Comparison of ENCODE assay signal across 27 mouse cellular contexts in the genomic region with DNA sequence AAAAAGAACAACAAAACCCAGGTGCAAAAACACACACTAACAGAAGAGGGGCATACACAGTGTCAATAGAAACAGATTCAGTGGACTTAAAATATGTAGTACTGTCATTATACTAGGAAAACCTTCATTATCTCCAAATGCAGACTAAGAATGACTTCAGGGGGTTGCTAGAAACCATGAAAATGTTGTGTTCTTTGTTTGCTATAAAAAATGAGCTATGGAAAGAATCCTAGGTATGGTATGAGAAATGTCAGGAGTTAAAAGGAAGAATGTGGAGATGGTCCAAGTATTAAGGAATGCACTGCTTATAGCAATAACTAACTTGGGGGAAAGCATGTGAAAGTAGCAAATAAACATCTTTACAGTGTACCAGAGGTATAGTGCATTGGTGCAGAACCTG.
"Had no signal": no experiment of that assay in that cellular context is flagged by ENCODE, and none has a peak within 500 bp of the region (broad histone marks: within the 10 kb centered on the region; RNA-seq: fewer than 3 reads in every experiment).

No protein-coding gene starts in this region.

- H3K27me3 ChIP-seq: embryonic facial prominence, embryonic 12.5 days; embryonic facial prominence, embryonic 13.5 days; embryonic facial prominence, embryonic 15.5 days; forebrain, embryonic 12.5 days; forebrain, embryonic 13.5 days; forebrain, embryonic 15.5 days had no signal

- H3K36me3 ChIP-seq: embryonic facial prominence, embryonic 10.5 days; embryonic facial prominence, embryonic 12.5 days; embryonic facial prominence, embryonic 13.5 days; embryonic facial prominence, embryonic 15.5 days; forebrain, embryonic 10.5 days; forebrain, embryonic 12.5 days; forebrain, embryonic 15.5 days had no signal

- ATAC-seq: forebrain, embryonic 13.5 days; forebrain, embryonic 14.5 days; forebrain, embryonic 15.5 days; forebrain, embryonic 16.5 days; forebrain, postnatal 0 days had no signal

- H3K9me3 ChIP-seq: embryonic facial prominence, embryonic 10.5 days; embryonic facial prominence, embryonic 12.5 days; embryonic facial prominence, embryonic 13.5 days; embryonic facial prominence, embryonic 15.5 days; forebrain, embryonic 10.5 days; forebrain, embryonic 12.5 days; forebrain, embryonic 13.5 days; forebrain, embryonic 15.5 days had no signal

- H3K9ac ChIP-seq: embryonic facial prominence, embryonic 12.5 days; embryonic facial prominence, embryonic 13.5 days; embryonic facial prominence, embryonic 15.5 days; forebrain, embryonic 12.5 days; forebrain, embryonic 13.5 days; forebrain, embryonic 15.5 days; forebrain, postnatal 0 days had no signal

- H3K4me1 ChIP-seq: embryonic facial prominence, embryonic 10.5 days; embryonic facial prominence, embryonic 12.5 days; embryonic facial prominence, embryonic 13.5 days; embryonic facial prominence, embryonic 15.5 days; forebrain, embryonic 12.5 days had no signal

- H3K4me3 ChIP-seq: embryonic facial prominence, embryonic 10.5 days; embryonic facial prominence, embryonic 12.5 days; embryonic facial prominence, embryonic 13.5 days; embryonic facial prominence, embryonic 15.5 days; erythroblast, embryonic 14.5 days; forebrain, embryonic 10.5 days; forebrain, embryonic 12.5 days; forebrain, embryonic 13.5 days; forebrain, embryonic 15.5 days; gastrocnemius, adult 2 months; heart, adult 2 months had no signal

- H3K27ac ChIP-seq: embryonic facial prominence, embryonic 10.5 days; embryonic facial prominence, embryonic 12.5 days; embryonic facial prominence, embryonic 13.5 days; embryonic facial prominence, embryonic 15.5 days; forebrain, embryonic 10.5 days; forebrain, embryonic 12.5 days; forebrain, embryonic 13.5 days; forebrain, embryonic 15.5 days; gastrocnemius, adult 2 months; heart, adult 2 months had no signal

- DNase-seq: cerebellum, adult 9-10 months; cerebellum, adult 9-11 months; cerebellum, postnatal 10 days; cerebellum, postnatal 14 days; cerebellum, postnatal 25 days; cerebellum, postnatal 36 days; embryo, embryonic 11 days; forebrain, postnatal 0 days; gastrocnemius, adult 2 months; gastrocnemius, postnatal 10 days; gastrocnemius, postnatal 14 days; gastrocnemius, postnatal 25 days; gastrocnemius, postnatal 36 days; heart, adult 11 months; heart, adult 18-20 months; heart, adult 2 months had no signal

- H3K4me2 ChIP-seq: embryonic facial prominence, embryonic 12.5 days; embryonic facial prominence, embryonic 13.5 days; embryonic facial prominence, embryonic 15.5 days; forebrain, embryonic 12.5 days; forebrain, embryonic 13.5 days; forebrain, embryonic 15.5 days had no signal
